Mouse (Mus musculus): ENCODE results near the gene Mrm1. TPM values are rescaled to one million over a fixed set of nuclear protein-coding genes. Genes with fewer than 3 reads are reported as not detected.
A peak's percentile ranks its signal among the peaks of the same experiment; 100 is the strongest.
"Not testable (repeated sequence)": the region's sequence is repeated elsewhere in the genome, so short reads cannot be mapped to it uniquely, and the experiment has no call there.

The Mrm1 gene
- 10 to 100 TPM in 1 of 2 experiments, 1 to 10 TPM in 1; 8.5 to 16.7 TPM for total RNA-seq (2021)
- long read RNA-seq, experiment 1, transcript Mrm1-201 (5 exons, 2,477 nt): major isoform, 8 of 12 reads
- long read RNA-seq, experiment 1, partial matches to known transcripts: 1 of 12 reads
- long read RNA-seq, experiment 1, other reads (novel, unspliced or antisense): 3 of 12 reads
- long read RNA-seq, experiment 2, transcript Mrm1-201 (5 exons, 2,477 nt): major isoform, 16 of 18 reads
- long read RNA-seq, experiment 2, partial matches to known transcripts: 0 of 18 reads
- long read RNA-seq, experiment 2, other reads (novel, unspliced or antisense): 2 of 18 reads

GRCm38 (mm10) chr11:84818961-84819692 lies at the start of gene Mrm1:
Gene Mrm1, minus strand, starts transcription at chr11:84819515.
- peak; percentile 94 for TF ChIP-seq CTCF (conservative IDR thresholded peaks at IDR 0.05)
- peak within 1 kb of the TSS; percentile 89 for H3K27ac ChIP-seq

GRCm38 (mm10) chr11:84868786-84869259 lies 49.5 kb upstream of the Mrm1 start:
- no peak for TF ChIP-seq CTCF (conservative IDR thresholded peaks at IDR 0.05)
- peak overlapping the region; percentile 96 for H3K4me3 ChIP-seq
- peak overlapping the region; percentile 100; the same call in 1 of the 2 replicates for H3K27ac ChIP-seq
- DNase-seq (ENCODE audit: low spot score in 2 of 2): no peak

More at GRCm38 (mm10) chr11:84818961-84819692, at the start of gene Mrm1:
- peak; percentile 93 to 94 for DNase-seq (ENCODE audit: low spot score in 2 of 2)
- peak within 1 kb of the TSS; percentile 78 for H3K4me3 ChIP-seq

GRCm38 (mm10) chr11:84867586-84867985 lies 48.3 kb upstream of the Mrm1 start:
- no peak for DNase-seq (ENCODE audit: low spot score in 2 of 2)
- 0 out of 2 replicates have a peak overlapping the region, but pooled peaks have one; percentile 8 for H3K4me3 ChIP-seq
- TF ChIP-seq CTCF (conservative IDR thresholded peaks at IDR 0.05): no peak
- H3K27ac ChIP-seq: no peak overlapping the region

- Histone ChIP-seq H3K27ac (no peak overlapping the region), H3K4me3 (no peak overlapping the region)
- no peak for DNase-seq (ENCODE audit: low spot score in 2 of 2)
- TF ChIP-seq CTCF (conservative IDR thresholded peaks at IDR 0.05): no peak
These were observed 46.0 kb upstream of the Mrm1 start for GRCm38 (mm10) chr11:84865268-84865667.

GRCm38 (mm10) chr11:84855285-84855684 lies 36.0 kb upstream of the Mrm1 start:
- no peak for TF ChIP-seq CTCF (conservative IDR thresholded peaks at IDR 0.05)
- Histone ChIP-seq H3K27ac (no peak overlapping the region), H3K4me3 (no peak overlapping the region)
- no peak for DNase-seq (ENCODE audit: low spot score in 2 of 2)

- no peak for TF ChIP-seq CTCF (conservative IDR thresholded peaks at IDR 0.05)
- DNase-seq (ENCODE audit: low spot score in 2 of 2): no peak
- Histone ChIP-seq H3K4me3 (no peak overlapping the region), H3K27ac (no peak overlapping the region)
These were observed 28.3 kb upstream of the Mrm1 start for GRCm38 (mm10) chr11:84847475-84848090.

GRCm38 (mm10) chr11:84846741-84847474 lies 27.6 kb upstream of the Mrm1 start:
- Histone ChIP-seq H3K4me3 (no peak overlapping the region), H3K27ac (no peak overlapping the region)
- no peak for DNase-seq (ENCODE audit: low spot score in 2 of 2)
- no peak for TF ChIP-seq CTCF (conservative IDR thresholded peaks at IDR 0.05)

- Histone ChIP-seq H3K27ac (no peak overlapping the region), H3K4me3 (no peak overlapping the region)
- peak; percentile 52 for TF ChIP-seq CTCF (conservative IDR thresholded peaks at IDR 0.05)
- no peak for DNase-seq (ENCODE audit: low spot score in 2 of 2)
These were observed 20.0 kb upstream of the Mrm1 start for GRCm38 (mm10) chr11:84839330-84839729.

- DNase-seq (ENCODE audit: low spot score in 2 of 2): not testable (repeated sequence)
- peak overlapping the region; percentile 83 for H3K27ac ChIP-seq
- peak overlapping the region; percentile 69 for H3K4me3 ChIP-seq
These were observed 10.2 kb upstream of the Mrm1 start for GRCm38 (mm10) chr11:84829495-84829894.

GRCm38 (mm10) chr11:84828516-84829399 lies 9.4 kb upstream of the Mrm1 start, which contains the start of gene Dhrs11:
Gene Dhrs11, minus strand, starts transcription at chr11:84828994.
- TF ChIP-seq CTCF (conservative IDR thresholded peaks at IDR 0.05): no peak
- peak; percentile 81 to 87 for DNase-seq (ENCODE audit: low spot score in 2 of 2)
- H3K4me3 ChIP-seq: peak within 1 kb of the TSS; percentile 69
- peak within 1 kb of the TSS; percentile 83 for H3K27ac ChIP-seq

GRCm38 (mm10) chr11:84827901-84828503 lies 8.7 kb upstream of the Mrm1 start:
- DNase-seq (ENCODE audit: low spot score in 2 of 2): no peak
- H3K4me3 ChIP-seq: peak overlapping the region; percentile 69
- TF ChIP-seq CTCF (conservative IDR thresholded peaks at IDR 0.05): no peak
- H3K27ac ChIP-seq: peak overlapping the region; percentile 83
